Mouse (Mus musculus) thymus, postnatal 0 days (tissue): ENCODE data around the gene Olfr128. TPM values are rescaled to one million over a fixed set of nuclear protein-coding genes. Genes with fewer than 3 reads are reported as not detected.
"Not testable (repeated sequence)": the region's sequence is repeated elsewhere in the genome, so short reads cannot be mapped to it uniquely, and the experiment has no call there.

ENCODE experiments used
- DNase-seq: peaks from one replicate; pipeline ENCODE4 v3.0.0-alpha.2; 2015; ENCODE audit warnings: low spot score
- polyA plus RNA-seq: library from polyadenylated mRNA; unstranded; fragments of >200 nt; fragmentation: Nextera tagmentation; extraction: Ambion mirVana; gene quantifications from 2 replicates; pipeline ENCODE4 v1.2.1, GENCODE M21; 2015

Gene Olfr128
- not detected in 2 replicates for polyA plus RNA-seq

DNA sequence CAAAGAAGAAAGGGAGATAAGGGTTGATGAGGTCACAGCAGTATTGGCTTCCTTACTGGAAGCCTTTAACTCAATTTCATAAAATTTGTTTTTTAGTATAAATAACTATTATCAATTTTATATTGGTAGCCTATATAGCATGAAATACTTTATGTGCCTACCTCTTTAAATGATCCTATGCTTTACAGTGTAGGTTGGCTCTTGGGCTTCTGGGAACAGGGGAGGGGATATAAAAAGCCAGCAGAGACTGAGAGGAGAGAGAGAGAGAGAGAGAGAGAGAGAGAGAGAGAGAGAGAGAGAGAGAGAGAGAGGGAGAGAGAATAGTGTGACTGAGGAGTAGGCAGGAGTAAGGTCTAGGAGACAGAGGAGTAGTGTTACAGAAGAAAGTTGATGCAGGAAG, at the start of gene Olfr128:
Olfr128 (plus strand) TSS at position 301 of the 400 bp plus-strand sequence.
- DNase-seq = no peak

DNA sequence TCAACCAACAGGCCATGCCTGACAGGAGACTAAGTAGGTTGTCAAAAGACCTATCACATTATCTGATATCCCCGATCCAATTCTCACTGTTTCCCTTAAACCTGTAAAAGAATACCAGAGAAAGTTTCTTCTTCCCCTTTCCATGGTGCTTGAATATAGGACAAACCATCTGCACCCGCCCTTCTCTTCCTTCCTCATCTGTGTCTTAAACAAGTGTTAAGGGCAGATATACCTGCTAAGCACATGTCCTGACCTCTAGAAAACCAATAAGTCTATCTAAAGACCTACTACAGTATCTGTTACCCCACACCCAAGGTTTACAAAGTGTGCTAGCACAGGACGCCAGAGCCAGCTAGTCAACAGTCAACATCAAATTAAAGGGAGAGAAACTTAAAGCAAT, 46.5 kb upstream of the Olfr128 start:
- DNase-seq = no peak

- no peak for DNase-seq
Observed at GRCm38 (mm10) chr17:37900137-37900536, 20.2 kb upstream of the Olfr128 start, which contains the start of gene Olfr127. Gene Olfr127 (plus strand): TSS chr17:37900437.

DNA sequence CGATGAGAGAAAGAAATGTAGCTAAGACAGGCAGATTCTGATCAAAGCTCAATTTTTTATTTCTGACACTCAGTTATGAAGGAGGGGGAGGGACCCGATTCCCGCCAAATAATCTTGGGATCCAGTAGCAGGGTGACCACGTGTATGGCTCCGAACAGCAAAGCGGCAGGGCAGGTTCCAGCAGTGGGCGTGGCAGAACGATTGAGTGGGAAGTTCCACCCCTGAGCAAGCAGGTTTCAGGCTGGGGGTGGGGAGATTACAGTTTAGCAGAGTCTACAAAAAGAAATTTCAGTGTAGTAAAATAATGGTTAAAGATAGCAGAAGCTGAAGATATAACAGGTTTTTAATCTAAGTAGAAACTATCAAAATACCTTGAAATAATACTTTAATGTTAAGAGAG, 13.5 kb upstream of the Olfr128 start:
- not testable (repeated sequence) for DNase-seq

- no peak for DNase-seq
Observed at GRCm38 (mm10) chr17:37952979-37953378, 32.6 kb downstream of the Olfr128 start, which contains the start of gene Olfr761. Gene Olfr761 (minus strand): TSS chr17:37953079.

DNA sequence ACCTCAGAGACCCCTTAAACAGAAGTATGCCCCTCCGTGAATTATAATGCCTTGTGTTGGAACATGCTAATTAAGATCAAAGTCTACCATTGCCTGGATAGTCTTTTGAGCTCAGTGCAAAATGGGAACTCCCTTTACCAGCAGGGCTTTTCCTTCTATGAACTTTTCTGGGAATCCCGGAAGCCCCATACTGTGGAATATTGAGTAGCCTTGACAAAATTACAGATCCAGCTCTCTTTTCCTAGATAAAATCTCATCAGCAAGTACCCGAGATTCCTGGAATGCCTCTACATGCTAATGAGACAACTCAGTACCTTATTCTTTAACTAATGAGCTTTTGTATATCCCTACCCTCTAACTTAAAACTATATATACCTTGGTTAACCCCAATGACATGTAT, 53.2 kb downstream of the Olfr128 start:
- no peak for DNase-seq

Other genes with a start within 250 kb of the Olfr128 start
- not detected in 2 replicates for gene Olfr119, start 224.0 kb upstream of the Olfr128 start, polyA plus RNA-seq
- not detected in 2 replicates for gene Olfr120, start 198.7 kb upstream of the Olfr128 start, polyA plus RNA-seq
- not detected in 2 replicates for gene Olfr121, start 171.7 kb upstream of the Olfr128 start, polyA plus RNA-seq
- gene Olfr122, start 151.9 kb upstream of the Olfr128 start, polyA plus RNA-seq = not detected in 2 replicates
- gene Olfr123, start 127.0 kb upstream of the Olfr128 start, polyA plus RNA-seq = not detected in 2 replicates
- not detected in 2 replicates for gene Olfr124, start 120.7 kb upstream of the Olfr128 start, polyA plus RNA-seq
- not detected in 2 replicates for gene Olfr125, start 87.6 kb upstream of the Olfr128 start, polyA plus RNA-seq
- gene Olfr126, start 73.1 kb upstream of the Olfr128 start, polyA plus RNA-seq = not detected in 2 replicates
- gene Olfr127, start 20.1 kb upstream of the Olfr128 start, polyA plus RNA-seq = not detected in 2 replicates
- gene Olfr761, start 32.5 kb downstream of the Olfr128 start, polyA plus RNA-seq = not detected in 2 replicates
- gene Olfr129, start 139.5 kb downstream of the Olfr128 start, polyA plus RNA-seq = not detected in 2 replicates
- not detected in 2 replicates for gene Olfr130, start 143.4 kb downstream of the Olfr128 start, polyA plus RNA-seq
- not detected in 2 replicates for gene Olfr131, start 168.1 kb downstream of the Olfr128 start, polyA plus RNA-seq
- gene Olfr132, start 214.0 kb downstream of the Olfr128 start, polyA plus RNA-seq = not detected in 2 replicates
- not detected in 2 replicates for gene Olfr133, start 224.7 kb downstream of the Olfr128 start, polyA plus RNA-seq